Mouse (Mus musculus): ENCODE data around the gene Camkv. TPM values are rescaled to one million over a fixed set of nuclear protein-coding genes. Genes with fewer than 3 reads are reported as not detected.

The Camkv gene
- polyA plus RNA-seq, 1 experiment: 0.92 TPM

DNA sequence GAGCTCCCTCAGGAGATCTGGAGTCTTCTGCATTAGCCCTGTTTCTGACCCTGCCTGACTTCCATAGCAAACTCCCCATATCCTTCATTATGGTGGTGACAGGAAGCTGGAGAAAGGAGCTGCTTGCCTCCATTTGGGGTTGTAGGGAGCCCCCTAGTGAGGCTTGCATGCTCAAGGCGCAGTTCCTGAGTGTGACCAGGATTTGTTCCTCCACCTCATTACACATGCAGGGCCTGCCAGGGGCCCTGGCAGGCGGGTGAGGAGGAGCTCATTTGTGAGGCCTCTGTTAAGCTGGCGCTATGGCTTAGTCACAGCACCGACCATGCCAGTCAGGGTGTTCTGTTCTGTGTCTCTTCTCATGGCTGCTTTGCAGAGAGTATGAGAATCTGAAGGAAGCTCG, 26.4 kb downstream of the Camkv start:
- DNase-seq (ENCODE audit: low read depth): no peak

DNA sequence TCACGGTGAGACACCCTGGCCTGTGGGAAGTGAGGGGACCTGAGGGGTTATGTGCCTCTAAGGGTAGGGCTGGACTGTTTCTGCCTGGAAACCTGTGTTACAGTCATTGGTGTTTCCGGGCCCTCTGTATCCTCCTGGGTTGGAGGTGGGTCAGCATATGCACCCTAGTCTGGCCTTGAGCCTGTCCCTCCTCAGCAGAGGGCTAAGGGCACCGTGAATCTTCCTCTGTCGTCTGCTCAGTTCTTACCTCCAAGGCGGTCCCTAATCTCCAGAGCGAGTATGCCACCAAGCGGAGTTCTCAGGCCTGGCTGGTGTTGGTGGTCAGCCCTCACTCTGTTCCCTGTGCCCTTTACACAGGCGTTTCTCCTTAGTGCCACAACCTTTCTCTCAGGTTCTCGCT, 27.4 kb downstream of the Camkv start:
- no peak for DNase-seq (ENCODE audit: low read depth)

GRCm38 (mm10) chr9:107963700-107964099, 28.2 kb downstream of the Camkv start:
- no peak for DNase-seq (ENCODE audit: low read depth)

GRCm38 (mm10) chr9:107964681-107965080, 29.2 kb downstream of the Camkv start:
- DNase-seq (ENCODE audit: low read depth): no peak

DNA sequence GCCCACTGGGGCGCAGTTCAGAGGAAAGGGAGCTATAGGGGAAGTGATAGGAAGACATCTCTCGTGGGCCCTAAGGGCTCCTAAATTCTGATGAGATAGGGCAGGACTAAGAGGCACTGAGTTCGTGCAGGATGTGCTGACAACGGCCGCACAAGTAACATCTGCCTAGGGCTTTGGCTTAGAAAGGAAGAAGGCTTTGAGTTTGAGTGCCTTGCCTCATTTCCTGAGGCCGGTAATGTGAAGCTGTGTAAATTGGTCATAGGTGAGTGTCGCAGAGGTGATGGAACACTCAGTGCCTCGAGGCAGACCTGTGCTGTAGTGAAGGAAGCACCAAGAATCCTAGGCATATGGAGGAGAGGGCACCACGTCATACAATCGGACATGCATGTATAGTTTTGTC, 31.2 kb downstream of the Camkv start:
- no peak for DNase-seq (ENCODE audit: low read depth)

DNA sequence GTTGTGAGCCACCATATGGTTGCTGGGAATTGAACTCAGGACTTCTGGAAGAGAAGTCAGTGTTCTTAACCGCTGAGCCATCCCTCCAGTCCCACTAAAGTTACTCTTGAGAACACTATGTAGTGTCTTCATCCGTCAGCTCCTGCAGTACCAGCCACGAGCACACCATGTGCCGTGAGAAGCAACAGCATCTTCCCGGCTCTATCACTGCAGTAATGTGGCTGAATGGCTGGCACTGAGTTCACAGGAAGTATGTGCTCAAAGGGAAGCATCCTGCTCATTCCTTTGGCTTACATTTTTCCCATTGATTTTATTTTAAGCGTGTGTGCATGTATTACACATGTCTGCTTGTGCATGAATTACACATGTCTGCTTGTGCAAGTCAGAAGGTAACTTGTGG, 32.0 kb downstream of the Camkv start:
- no peak for DNase-seq (ENCODE audit: low read depth)

DNA sequence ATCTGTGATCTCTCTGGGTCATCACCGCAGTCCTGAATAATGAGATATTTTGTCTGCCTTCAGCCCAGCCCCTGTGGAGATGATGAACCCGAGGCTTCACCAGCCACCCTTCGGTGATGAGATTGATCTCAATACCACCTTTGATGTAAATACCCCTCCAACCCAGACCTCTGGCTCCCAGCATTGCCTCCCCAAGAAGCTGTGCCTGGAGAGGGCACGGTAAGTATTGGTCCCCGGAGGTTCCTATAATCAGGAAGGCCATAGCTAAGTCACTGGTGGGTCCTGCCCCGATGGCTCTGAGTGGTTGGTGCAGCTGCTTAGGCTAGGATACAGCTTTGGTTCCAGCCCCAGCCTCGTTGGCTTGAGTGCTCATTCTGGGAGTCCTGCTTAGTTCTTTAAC, 33.1 kb downstream of the Camkv start:
- DNase-seq (ENCODE audit: low read depth): no peak

- DNase-seq (ENCODE audit: low read depth): no peak
Observed at GRCm38 (mm10) chr9:107970311-107970710, 34.8 kb downstream of the Camkv start.

GRCm38 (mm10) chr9:107971690-107972541, 36.4 kb downstream of the Camkv start:
- no peak for DNase-seq (ENCODE audit: low read depth)

- DNase-seq (ENCODE audit: low read depth): no peak
Observed at GRCm38 (mm10) chr9:107974491-107975171, 39.2 kb downstream of the Camkv start.

DNA sequence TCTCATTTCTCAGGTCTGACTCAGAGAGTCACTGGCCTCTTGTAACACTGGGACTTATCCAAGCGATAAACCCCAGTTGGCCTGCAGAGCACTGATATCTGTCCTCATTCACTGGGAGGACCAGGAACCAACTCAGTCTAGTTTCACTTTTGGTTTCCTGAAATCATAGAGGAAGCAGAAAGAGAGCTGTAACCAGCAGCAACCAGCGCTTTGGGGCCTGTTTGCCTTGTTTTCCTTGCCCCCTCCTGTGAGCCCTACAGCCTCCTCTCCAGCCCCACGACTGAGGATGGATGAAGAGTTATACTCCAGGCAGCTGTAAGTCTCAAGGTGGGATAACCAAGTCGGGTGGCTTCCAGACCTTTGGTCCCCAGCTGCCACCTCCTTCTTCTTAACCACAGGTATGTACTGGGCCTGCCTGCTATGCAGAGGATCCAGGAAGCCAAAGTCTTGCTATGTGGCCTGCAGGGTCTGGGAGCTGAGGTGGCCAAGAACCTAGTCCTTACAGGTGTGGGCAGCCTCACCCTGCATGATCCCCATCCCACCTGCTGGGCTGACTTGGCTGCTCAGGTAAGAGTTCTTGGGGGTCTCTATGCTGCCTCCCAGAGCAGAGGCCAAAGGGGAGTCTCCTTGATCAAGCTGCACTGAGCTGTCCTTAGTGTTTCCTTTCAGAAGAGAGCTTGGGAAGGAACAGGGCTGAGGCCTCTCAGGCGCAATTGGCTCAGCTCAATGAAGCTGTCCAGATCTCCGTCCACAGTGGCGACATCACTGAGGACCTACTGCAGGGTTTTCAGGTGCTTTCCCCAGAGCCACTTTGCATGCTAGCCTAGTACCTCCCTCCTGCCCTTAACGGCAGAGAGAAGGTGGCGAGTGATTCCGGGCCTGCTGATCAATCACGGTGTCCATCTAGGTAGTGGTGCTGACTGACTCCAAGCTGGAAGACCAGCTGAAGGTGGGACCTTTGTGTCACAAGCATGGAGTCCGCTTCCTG, 40.2 kb downstream of the Camkv start, which contains the start of gene Uba7:
Gene Uba7 (plus strand): TSS at position 107 of the 988 bp plus-strand sequence.
- DNase-seq (ENCODE audit: low read depth): no peak

- no peak for DNase-seq (ENCODE audit: low read depth)
Observed at GRCm38 (mm10) chr9:107978815-107979214, 43.3 kb downstream of the Camkv start.

- DNase-seq (ENCODE audit: low read depth): no peak
Observed at GRCm38 (mm10) chr9:107981684-107982605, 46.5 kb downstream of the Camkv start.

- DNase-seq (ENCODE audit: low read depth): no peak
Observed at GRCm38 (mm10) chr9:107982681-107983346, 47.3 kb downstream of the Camkv start, which contains the start of gene Gm20661. Gene Gm20661, plus strand, starts transcription at chr9:107983058.

DNA sequence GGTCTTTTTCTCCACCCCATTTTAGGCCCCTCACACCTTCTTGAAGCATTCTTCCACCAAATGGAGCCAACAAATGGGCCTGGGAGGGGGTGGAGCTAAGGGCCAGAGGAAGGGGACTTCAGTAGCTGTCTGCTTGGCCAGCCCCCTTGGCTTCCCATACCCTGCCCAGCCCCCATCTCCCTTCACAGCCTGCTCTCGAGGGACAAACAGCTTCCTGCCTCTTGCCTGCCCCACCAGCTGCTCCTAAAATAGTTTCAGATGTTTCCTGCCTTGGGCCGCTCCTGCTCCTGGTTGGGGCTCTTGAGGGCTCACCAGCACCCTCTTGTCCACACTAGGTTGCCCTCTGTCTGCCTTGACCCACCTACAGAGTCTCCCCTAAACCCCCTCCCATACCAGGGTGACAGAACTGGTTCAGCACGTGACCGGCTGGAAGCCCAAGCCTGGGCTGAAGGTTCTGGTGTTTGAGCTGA, 48.0 kb downstream of the Camkv start:
- DNase-seq (ENCODE audit: low read depth): no peak

DNA sequence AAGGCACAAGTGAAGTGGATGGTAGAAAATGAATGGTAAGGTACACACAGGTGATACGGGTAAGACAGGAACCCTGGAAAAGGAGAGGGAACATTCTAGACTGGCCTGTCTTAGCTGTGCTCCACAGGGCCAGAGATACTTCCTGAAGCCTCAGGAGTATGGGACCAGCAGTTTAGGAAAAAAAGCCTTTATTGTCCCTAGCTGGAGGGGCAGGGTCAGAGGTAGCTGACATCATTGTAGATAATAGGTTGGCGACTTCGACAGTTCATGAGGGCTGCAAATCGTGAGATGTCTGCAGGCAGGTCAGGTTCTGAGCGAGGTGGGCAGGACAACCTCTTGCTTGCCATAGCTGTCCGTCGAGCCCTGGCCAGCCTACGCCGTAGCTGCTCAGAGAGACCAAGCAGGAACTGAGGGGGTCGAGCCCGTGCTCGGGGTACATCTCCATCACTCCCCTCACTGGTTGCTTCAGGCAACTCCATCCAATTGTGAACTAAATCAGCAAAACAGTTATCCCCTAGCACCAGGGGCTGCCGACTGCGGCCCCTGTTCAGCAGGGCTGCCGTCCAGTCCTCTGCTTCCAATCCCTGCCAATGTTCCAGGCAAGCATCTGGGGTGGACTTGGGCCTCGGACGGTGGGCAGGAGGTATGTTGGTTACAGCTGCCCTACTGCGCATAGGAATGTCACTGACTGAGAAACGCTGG, 48.7 kb downstream of the Camkv start:
- DNase-seq (ENCODE audit: low read depth): no peak

DNA sequence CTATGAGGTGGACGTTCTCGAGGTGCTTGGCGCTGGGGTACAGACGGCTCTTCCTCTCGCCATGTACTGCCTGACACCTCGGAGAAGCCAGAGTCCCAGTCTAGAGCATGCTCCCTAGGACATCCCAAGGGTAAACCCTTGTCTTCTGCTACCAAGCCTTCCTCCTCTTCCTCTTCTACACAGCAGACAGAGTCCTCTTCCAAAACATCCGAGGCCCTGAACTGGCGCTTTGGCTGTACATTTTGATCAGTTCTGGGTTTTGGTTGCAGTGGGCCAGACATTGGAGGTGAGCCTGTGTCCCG, 49.2 kb downstream of the Camkv start:
- no peak for DNase-seq (ENCODE audit: low read depth)

DNA sequence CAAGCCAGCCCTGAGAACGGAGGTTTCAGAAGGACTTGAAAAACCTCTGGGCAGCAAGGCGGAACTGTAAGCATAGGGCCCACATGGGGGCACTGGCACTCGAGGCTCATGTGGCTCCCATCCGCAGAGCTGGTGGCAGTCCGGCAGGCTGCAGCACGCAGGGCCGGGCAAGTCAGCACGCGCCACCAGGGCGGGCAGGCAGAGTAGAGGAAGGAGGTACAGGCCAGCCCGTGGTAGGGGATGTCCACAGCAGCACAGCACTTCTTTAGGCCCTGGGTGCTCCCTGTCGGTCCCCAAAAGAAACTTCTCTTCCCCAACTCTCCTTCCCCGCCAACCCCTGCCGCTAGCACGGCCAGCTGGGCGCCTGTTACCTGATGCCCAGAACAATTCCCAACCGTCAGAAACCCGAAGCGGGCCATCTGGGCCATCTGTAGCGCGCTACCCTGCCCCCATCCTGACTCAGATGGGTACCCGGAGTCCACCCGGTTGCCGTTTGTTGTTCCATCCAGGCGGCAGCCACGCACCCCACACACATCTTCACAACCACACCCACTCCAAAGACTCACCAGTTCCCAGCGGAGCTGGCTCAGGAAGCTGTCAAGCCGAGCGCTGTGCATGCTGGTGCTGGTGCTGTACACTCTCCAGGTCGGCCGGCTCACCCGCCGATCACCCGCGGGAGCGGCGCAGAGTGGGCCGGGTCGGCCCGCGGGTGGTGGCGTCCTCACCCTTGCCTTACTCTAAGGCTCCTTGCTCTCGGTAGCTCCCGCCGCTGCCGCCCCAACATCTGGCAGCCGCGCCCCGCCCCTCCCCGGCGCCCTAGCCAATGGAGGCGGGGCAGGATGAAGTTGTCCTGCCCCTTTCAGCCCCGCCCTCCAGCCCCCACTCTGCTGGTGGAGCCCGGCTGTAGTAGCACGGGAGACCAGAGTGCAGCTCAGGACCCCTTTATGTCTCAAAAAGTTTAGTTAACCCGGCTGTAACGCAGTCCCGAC, 50.0 kb downstream of the Camkv start, which contains the start of gene Inka1:
Gene Inka1 (minus strand): TSS at position 749 of the 989 bp plus-strand sequence.
- DNase-seq (ENCODE audit: low read depth): no peak
